Mouse (Mus musculus) testis, adult 10 weeks (tissue): ENCODE data around the gene Znhit2. TPM values are rescaled to one million over a fixed set of nuclear protein-coding genes. Genes with fewer than 3 reads are reported as not detected.

Experiments
- polyA plus RNA-seq: library from polyadenylated mRNA; stranded (reverse); fragments of 350-450 nt; fragmentation: Illumina TruSeq; extraction: RNeasy Lipid Tissue Mini Kit (QIAGEN cat#74804); gene quantifications from one replicate; pipeline ENCODE4 v1.2.3, GENCODE M21; 2014; ENCODE audit warnings: low read depth, low replicate concordance

Znhit2 gene
- 0.66 TPM for polyA plus RNA-seq

DNA sequence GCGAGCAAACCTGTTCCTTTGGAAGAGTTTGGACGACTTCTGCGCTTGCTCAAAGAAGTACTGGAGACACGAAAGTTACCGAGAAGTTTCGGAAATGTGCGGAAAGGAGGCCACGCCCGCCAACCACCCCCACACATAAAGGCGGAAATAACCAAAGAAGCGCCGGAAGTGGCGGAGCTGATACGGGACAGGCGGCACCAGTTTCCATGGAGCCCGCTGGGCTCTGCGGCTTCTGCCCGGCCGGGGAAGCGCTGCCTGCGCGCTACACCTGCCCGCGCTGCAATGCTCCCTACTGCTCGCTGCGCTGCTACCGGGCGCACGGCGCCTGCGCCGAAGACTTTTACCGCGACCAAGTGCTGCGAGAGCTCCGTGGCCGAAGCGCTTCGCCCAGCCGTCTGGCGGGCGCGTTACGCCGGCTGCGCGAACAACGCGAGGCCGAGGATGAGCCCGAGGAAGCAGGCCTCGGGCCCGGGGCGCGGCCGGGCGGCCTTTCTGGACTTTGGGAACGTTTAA, at the start of gene Znhit2:
Znhit2 (plus strand) TSS at position 172 of the 513 bp plus-strand sequence.

DNA sequence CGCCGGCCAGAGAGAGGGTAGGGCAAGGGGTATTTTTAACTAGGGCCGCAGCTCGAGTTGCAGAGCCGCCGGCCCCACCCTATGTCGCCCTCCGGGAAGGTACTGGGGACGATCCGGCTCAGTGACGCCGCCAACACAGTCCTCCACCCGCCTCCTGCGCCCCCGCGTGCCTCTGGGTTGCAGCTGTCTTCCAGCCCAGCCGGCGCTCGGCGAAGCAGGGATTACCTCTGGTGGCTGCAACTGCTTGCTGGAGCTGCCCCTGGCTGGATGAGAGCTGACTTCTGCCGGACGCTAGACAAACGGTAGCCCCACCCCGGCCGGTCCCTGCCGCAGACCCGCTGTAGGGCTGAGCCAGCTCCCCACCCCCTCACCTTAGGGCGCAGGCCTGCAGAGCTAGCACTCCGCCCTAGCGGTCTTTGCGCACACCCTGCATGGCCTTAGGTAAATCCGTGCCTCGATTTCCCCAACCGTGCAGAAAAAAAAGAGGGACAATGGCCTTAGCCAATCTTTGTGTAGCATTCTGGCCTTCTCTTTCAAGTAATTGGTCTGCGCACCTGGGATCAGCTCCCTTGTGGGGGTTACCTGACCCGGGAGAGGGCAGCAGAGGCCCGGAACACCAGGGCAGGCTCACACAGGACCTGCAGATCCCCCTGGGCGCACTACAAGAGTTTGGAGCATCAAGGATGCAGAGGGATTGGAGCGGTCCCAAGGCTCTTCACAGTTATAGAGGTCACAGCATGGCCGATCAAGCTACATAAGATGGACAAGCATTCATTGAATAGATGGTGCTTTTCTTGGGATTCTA, 45.3 kb upstream of the Znhit2 start, which contains the start of gene Capn1:
Capn1 (minus strand) TSS at position 387 of the 805 bp plus-strand sequence.

DNA sequence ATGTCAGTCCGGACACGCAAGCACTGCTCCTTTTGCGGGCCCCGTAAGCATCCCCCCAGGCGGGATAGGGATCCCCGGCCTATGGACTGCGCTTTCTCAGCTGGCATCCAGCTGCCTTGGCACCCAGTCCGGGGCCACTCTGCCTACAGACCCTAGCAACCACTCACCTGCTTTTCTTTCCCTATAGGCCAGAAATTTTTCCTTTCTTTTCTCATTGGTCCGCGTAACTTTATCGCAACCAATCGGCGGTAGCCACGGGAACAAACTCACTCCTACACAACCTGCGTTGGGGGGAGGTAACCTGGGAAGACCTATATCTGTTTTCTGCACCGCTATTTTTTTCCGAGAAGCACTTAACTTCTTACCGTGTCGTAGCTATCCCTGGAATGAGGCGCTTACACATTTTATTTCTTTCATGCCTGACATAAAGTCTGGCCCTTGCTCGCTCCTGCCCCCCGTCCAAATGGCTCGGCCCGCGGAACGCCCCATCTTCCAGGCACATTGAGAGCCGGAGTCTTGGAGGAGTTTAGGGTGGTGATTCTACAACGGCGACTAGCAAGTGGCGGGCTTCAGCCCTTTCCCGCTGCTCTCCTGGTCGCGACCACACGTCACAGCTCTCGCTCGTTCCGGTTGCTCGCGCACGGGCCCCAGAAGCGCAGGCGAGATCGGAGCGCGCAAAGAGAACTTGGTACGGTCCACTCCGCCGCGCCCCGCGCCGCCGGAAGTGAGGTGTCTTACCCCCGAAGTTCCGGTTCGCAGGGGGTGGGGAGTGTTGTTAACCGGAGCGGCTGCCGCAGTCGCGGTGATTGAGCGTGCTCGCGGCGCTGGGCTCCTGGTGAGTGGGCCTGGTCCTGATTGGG, 14.5 kb upstream of the Znhit2 start, which contains the start of gene Syvn1:
Syvn1 (plus strand) TSS at position 283 of the 860 bp plus-strand sequence.

DNA sequence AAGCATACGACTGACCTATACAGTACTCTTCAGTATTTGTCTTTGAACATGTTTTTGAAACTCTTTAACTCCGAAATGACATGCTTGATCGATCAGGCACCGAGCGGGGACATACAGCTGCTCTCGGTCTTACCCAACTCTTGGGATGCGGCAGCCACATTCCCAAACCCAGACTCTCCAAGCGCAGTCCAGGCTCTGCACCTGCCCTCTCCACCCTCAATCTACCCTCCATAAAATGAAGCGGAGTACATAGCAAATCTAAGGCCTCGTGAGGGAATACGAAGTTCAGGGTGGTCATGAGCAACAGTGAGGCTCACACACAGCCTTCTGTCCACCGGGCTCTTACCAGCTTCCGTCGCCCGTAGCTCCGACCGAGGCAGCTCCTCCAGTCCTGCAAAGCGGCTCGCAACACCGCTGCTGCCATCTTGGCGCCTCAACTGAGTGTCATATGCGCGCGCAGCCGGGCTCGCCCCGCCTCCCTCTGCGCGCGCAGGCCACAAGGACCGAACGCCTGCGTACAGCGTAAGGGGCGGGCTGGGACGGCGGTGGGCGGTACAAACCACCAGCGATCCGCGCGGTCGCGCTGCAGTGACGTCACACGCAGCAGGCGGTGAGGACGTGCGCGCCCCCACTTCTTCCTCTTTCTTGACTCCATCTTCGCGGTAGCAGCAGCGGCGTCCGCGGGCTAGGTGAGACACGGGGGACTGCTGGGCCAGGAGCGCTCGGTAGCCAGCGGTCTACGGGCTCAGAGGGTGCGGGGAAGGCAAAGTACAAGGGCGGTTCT, 3.5 kb upstream of the Znhit2 start, which contains the start of the genes Mrpl49 and Fau:
Mrpl49 (minus strand) TSS at position 473 of the 784 bp plus-strand sequence.
Fau (plus strand) TSS at position 532 of the 784 bp plus-strand sequence.

DNA sequence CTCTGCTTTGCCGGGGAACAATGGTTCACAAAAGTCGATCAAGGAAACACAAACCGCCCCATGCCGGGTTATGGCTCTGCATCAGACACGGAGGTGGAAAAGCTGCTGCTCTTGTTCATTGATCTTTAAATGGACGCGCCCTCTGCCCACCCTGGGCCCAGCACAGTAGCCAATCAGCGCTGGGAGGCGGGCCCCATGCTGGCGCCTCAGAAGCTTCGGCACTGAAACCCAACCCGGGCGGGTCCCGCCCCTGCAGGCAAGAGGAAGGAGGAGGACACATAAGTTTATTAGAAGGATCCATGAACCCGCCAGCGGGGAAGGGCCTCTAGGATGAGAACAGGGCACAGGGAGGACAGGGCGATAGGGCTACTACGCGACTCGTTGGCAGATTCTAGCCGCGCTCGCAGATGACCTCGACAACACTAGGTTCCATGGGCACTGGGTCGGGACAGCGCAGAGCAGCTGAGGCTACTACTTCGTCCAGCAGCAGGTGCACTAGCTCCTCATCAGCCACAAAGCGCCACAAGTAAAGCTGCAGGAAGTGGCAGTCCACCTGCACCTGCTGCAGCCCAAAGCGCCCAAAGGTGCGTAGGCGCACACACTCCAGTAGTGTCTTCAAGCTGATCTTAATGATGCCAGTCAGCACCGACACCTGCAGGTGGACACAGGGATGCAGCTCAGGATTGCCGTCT, 6.9 kb downstream of the Znhit2 start, which contains the start of gene Tm7sf2:
Tm7sf2 (minus strand) TSS at position 650 of the 692 bp plus-strand sequence.

DNA sequence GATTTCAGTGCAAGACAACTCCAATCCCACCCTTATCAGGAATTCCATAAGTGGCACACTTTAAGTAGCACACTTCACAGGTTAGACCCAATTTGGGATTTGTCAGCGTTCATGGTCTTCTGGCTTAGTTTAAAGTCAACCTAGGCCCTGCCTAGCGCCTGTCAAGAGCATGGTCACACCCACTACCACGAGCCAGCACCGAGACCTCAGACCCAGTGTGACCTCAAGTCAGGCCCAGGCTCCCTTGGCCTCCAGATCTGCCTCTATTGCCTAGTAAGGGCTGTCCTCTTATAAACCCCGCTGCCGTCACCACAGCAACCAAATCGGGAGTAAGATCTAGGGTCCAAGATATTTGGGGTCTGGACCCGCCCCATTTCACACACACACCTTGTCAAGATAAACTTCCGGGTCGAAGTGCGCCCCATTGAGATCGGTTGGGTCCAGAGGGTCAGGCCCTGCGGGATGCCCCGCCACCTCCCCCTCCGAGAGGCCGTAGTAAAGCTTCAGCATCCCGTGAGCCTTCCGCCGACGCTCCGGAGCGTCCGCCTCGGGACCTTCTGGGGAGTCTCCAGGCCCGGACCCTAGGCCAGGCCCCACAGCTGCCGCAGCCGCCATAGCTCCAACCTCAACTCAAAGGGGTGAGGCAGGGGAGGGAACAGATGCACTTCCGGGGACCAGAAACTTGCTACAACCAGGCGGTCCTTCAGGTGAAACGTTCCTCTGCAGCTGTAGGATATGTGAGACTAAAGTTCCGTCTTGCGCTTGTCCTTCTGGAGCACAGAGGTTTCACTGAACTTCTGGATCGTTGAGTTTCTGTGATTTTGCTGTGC, 15.8 kb downstream of the Znhit2 start, which contains the start of gene Vps51:
Vps51 (minus strand) TSS at position 668 of the 830 bp plus-strand sequence.

DNA sequence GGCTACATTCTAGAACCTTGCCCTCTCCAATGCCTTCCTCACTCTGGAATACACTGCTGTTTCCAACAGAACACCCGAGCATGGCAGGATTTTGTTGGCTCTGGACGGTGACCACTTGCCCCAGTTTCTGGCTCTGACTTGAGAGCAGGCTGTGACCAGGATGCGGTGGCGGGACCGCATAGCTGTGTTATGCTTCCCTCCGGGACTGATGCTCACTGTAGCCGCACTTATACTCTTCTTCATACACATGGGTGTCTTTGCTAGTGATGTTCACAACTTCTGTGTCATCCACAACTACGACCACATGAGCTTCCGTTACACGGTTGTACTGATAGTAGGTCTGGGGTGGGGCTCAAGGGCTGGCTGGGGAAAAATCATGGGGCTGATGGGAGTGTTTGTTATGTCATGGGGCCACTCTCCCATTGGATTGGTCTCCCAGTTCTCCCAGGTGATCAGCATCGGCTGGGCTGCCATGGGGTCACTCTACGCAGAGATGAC, 19.0 kb downstream of the Znhit2 start, which contains the start of gene Tmem262:
Tmem262 (plus strand) TSS at position 51 of the 498 bp plus-strand sequence.

DNA sequence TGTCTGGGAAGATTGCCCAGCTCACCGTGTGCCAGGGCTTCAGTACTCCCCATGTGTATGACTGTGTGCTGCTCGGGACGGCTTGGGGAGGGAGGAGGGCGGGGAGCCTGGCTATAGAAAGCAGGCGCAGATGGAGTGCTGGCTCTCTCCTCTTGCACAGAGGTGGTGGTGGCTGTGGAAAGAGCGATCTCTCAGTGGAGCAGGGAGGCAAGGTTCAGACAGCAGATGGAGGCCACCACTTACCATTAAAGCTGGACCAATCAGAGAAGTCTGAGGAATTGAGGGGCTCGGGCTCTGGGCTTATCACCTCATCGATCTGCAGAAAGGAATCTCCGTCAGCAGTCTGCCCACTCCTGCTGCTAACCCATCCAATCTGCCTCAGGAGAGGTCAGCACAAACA, 21.2 kb downstream of the Znhit2 start, which contains the start of gene Gm28374:
Gm28374 (minus strand) TSS at position 101 of the 400 bp plus-strand sequence.

DNA sequence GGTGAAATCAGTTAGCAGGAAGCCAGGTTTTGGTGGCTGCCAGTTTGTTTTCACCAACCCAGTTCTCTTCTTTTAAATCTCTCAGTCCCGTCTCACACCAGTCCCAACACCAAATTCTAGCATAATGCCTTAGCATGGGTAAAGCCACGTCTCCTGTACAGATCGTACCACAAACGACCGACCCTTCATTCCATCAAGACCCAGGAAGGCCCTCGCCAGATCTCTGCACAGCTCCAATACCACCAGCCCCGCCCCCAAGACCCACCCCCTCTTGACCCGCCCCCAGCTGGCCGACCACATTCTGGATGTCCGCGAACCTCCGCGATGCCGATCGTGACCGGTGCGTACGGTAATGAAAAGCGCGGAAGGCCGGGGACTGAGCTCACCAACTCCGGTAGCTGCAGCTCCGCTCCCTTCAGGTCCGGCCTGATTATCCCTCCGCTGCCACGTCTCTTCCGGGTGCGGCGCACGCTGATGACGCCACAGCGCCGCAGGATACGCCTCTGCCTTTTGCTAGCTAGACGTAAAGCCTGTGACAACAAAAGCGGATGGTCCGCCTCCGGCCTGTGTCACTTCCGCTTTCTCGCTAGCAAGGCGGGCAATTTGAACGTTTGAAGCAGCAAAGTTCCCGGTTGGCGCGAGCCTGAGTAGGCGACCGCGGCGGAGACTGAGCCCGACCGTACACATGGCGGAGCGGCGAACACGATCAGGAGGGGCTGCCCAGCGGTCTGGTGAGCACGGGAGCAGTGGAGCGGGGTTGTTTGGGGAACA, 23.7 kb downstream of the Znhit2 start, which contains the start of the genes Zfpl1 and Cdca5:
Zfpl1 (minus strand) TSS at position 479 of the 771 bp plus-strand sequence.
Cdca5 (plus strand) TSS at position 506 of the 771 bp plus-strand sequence.

DNA sequence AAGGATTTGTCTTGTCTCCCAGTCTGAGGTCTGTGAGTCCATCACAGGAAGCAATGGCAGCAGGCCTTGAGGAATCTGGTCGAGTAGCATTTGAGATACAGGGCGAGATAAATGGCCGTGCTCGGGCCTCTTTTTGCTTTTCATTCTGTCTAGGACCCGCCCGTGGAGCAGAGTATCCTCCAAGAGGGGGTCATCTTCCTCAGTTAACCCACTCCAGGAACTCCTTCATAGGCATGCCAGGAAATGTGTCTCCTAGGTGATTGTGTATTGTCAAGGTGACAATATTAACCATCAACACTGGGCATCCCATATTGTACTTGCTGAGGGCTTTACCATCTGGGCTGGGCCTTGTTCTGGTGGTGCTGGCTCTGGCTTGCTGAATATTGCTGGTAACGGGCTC, 33.1 kb downstream of the Znhit2 start, which contains the start of gene AC131692.1:
AC131692.1 (plus strand) TSS at position 301 of the 400 bp plus-strand sequence.

DNA sequence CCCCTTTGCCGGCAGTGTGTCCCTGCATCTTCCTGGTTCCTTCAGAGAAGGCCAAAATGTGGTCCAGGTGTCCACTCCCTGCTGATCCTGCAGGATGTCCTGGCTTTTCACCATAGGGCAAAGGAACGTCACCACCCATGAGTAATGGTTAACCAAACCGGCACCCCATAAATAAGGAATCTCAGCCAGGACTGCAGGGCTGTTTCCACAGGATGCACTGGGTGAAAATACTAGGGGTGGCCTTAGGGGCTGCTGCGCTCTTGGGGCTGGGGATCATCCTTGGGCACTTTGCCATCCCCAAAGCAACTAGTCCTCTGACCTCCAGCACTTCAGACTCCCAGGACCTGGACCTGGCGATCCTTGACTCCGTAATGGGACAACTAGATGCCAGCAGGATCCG, 44.6 kb downstream of the Znhit2 start, which contains the start of gene Naaladl1:
Naaladl1 (plus strand) TSS at position 197 of the 400 bp plus-strand sequence.

Other genes starting within 250 kb of the Znhit2 start
- gene Frmd8, start 185.9 kb upstream of the Znhit2 start, polyA plus RNA-seq: 3.8 TPM
- gene Slc25a45, start 183.4 kb upstream of the Znhit2 start, polyA plus RNA-seq: 2.8 TPM
- 0.38 TPM for gene Tigd3, start 167.0 kb upstream of the Znhit2 start, polyA plus RNA-seq
- gene Dpf2, start 148.2 kb upstream of the Znhit2 start, polyA plus RNA-seq: 9.0 TPM
- 0.11 TPM for gene Cdc42ep2, start 136.4 kb upstream of the Znhit2 start, polyA plus RNA-seq
- 7.6 TPM for gene Pola2, start 97.0 kb upstream of the Znhit2 start, polyA plus RNA-seq
- not detected for gene Slc22a20, start 75.0 kb upstream of the Znhit2 start, polyA plus RNA-seq
- 0.24 TPM for gene Capn1, start 45.3 kb upstream of the Znhit2 start, polyA plus RNA-seq
- gene Syvn1, start 14.6 kb upstream of the Znhit2 start, polyA plus RNA-seq: 1.3 TPM
- gene Mrpl49, start 3.4 kb upstream of the Znhit2 start, polyA plus RNA-seq: 9.4 TPM
- 25.7 TPM for gene Fau, start 3.3 kb upstream of the Znhit2 start, polyA plus RNA-seq
- gene Tm7sf2, start 7.2 kb downstream of the Znhit2 start, polyA plus RNA-seq: 1.6 TPM
- 8.3 TPM for gene Vps51, start 16.0 kb downstream of the Znhit2 start, polyA plus RNA-seq
- 14.1 TPM for gene Tmem262, start 18.8 kb downstream of the Znhit2 start, polyA plus RNA-seq
- not detected for gene Gm28374, start 21.1 kb downstream of the Znhit2 start, polyA plus RNA-seq
- gene Zfpl1, start 23.8 kb downstream of the Znhit2 start, polyA plus RNA-seq: 1.3 TPM
- gene Cdca5, start 23.8 kb downstream of the Znhit2 start, polyA plus RNA-seq: 10.9 TPM
- 56.3 TPM for gene AC131692.1, start 33.2 kb downstream of the Znhit2 start, polyA plus RNA-seq
- 0.13 TPM for gene Naaladl1, start 44.6 kb downstream of the Znhit2 start, polyA plus RNA-seq
- 1.2 TPM for gene Sac3d1, start 57.5 kb downstream of the Znhit2 start, polyA plus RNA-seq
- 2.1 TPM for gene Snx15, start 67.1 kb downstream of the Znhit2 start, polyA plus RNA-seq
- not detected for gene Batf2, start 79.8 kb downstream of the Znhit2 start, polyA plus RNA-seq
- 2.2 TPM for gene Arl2, start 80.4 kb downstream of the Znhit2 start, polyA plus RNA-seq
- gene Majin, start 123.2 kb downstream of the Znhit2 start, polyA plus RNA-seq: 7.0 TPM
- gene Gpha2, start 165.2 kb downstream of the Znhit2 start, polyA plus RNA-seq: not detected
- 0.45 TPM for gene Ppp2r5b, start 174.7 kb downstream of the Znhit2 start, polyA plus RNA-seq
- gene Atg2a, start 180.5 kb downstream of the Znhit2 start, polyA plus RNA-seq: 0.41 TPM
- gene Ehd1, start 215.5 kb downstream of the Znhit2 start, polyA plus RNA-seq: 43.3 TPM
- 0.49 TPM for gene Cdc42bpg, start 245.3 kb downstream of the Znhit2 start, polyA plus RNA-seq